Mouse (Mus musculus) gastrocnemius, adult 2 months (tissue): ENCODE results near the gene Tubg2. TPM values are rescaled to one million over a fixed set of nuclear protein-coding genes. Genes with fewer than 3 reads are reported as not detected.

Experiments used
- DNase-seq: peaks from one replicate; pipeline ENCODE4 v3.0.0; 2022
- H3K27ac ChIP-seq: fragments of 200-600 bp; 2 replicates; pipeline ENCODE4 v1.8.1; 2022; ENCODE audit warnings: mild to moderate bottlenecking
- H3K4me3 ChIP-seq: fragments of 200-600 bp; 2 replicates; pipeline ENCODE4 v1.8.1; 2022; ENCODE audit warnings: mild to moderate bottlenecking, moderate library complexity
- CTCF ChIP-seq: fragments of 200-600 bp; IDR thresholded peaks from 2 replicates; pipeline ENCODE4 v1.8.1; 2022; ENCODE audit warnings: antibody characterized with exemption, mild to moderate bottlenecking, moderate library complexity
- intact Hi-C: fragments of 180-260 bp; cut with DNase I; formaldehyde crosslinking; loops from one replicate; pipeline ENCODE4 v1.15.1; 2025
- total RNA-seq, 2 experiments: library from RNA; stranded (reverse); gene quantifications; 2 replicates each; pipeline ENCODE4 v1.2.3; 2021

The Tubg2 gene
- total RNA-seq, 2 experiments from 2014 or later = 2.4 to 3.6 TPM

DNA sequence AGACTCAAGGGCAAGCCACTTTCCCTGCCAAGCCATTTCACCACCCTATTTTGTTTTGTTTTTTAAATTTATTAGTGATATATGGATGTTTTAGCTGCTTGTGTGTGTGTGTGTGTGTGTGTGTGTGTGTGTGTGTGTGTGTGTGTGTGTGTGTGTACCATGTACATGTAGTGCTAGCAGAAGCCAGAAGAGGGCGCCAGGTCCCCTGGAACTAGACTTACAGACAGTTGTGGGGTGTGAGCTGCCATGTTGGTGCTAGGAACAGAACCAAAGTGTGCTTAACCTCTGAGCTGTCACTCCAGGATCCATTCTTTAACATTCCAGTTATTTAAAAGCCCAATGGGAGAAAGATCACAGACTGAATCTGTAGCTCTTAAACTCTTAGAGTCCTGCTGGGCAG lies 28.6 kb upstream of the Tubg2 start:
- peak; percentile 44 for DNase-seq
- TF ChIP-seq CTCF = peak; percentile 29; the same call in 1 of the 2 replicates
- intact Hi-C loops = no loop called here
- Histone ChIP-seq H3K27ac (0 out of 2 replicates have a peak overlapping the region, but pooled peaks have one; percentile 8), H3K4me3 (no peak overlapping the region)

DNA sequence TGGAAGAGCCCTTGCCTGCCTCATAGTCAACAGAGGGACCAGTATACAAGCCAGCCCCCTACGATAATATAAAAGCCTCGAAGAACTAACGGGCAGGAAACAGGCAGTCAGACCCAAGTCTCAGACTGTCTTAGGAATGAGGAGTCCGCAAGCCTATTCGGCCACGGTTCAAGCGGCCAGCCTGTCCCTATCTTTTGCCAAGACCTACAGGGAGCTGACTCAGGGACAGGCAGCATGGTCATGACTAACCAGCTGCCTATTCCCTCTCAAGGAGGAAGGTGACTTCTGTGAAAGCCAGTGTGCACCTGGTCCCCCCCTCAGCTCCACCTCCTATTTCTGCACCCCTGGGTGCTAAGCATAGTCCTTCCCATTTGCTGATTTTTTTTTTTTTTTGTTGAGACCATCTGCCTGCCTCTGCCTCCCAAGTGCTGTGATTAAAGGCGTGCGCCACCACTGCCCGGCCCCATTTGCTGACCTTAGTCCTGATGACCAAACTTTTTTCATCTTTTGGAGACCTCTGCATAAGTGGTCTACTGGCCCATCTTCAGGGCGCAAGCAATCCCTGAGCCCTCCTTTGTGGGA lies 26.6 kb upstream of the Tubg2 start:
- no peak for TF ChIP-seq CTCF
- Histone ChIP-seq H3K4me3 (peak overlapping the region; percentile 40), H3K27ac (peak overlapping the region; percentile 92)
- intact Hi-C loops = no loop called here
- peak; percentile 79 for DNase-seq

DNA sequence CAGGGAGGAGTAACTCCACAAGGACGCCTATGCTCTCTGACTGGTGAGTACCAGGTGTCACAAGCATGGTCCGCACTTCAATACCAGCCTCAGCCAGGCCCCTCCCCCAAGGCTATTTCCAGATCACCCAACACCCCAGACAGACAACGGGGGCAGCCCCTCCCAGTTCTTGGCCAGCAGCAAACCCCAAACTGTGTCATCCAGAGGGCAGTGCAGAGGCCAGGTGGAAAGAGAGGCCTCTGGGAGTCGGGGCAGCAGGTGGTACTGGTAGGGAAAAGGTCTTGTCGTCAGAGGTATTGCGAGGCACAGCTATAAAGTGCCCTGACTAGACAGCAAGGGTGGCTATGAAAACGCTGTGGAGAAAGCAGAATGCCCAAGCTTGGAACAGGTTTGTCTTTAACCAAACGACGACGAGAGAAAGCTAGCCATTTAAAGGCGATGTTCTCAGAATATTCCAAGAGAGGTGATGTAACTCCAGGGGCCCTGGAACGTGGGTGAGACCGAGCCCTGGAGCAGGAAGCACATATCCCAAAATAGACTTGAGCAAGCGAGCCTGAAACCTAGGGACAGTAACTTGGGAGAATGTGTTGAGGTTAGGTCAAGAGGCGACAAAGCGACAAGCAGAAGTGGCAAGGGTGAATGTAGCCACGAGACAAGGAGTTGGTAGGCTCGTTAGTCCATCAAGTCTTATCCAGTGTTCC lies 25.5 kb upstream of the Tubg2 start:
- intact Hi-C loops = loop anchor here (2.0 kb wide), 1 partner anchor 39 kb away; no protein-coding TSS in a partner anchor
- Histone ChIP-seq H3K4me3 (peak overlapping the region; percentile 41), H3K27ac (peak overlapping the region; percentile 92)
- DNase-seq = peak; percentile 93
- no peak for TF ChIP-seq CTCF

DNA sequence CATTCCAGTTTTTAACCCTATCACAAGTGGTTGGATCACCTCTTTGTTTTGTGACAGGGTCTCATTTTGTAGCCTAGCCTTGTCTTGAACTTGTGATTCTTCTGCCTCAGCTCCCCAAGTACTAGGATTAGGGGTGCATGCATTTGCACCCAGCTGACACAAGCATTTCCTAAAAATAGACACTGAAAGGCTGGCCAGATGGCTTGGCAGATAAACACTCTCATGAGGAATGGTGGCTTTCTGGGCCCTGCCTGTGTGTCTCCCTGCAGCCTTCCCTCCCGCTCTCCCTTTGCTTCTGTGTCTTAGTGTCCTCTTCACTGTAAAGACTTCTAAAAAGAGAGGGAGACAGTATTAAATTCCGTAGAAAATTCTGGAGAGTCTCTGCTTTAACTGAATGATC lies 24.5 kb upstream of the Tubg2 start:
- H3K27ac ChIP-seq = peak overlapping the region; percentile 92
- intact Hi-C loops = loop anchor here (2.0 kb wide), 1 partner anchor 38 kb away; no protein-coding TSS in a partner anchor
- no peak for TF ChIP-seq CTCF
- DNase-seq = peak; percentile 54
- no peak overlapping the region; the same call in 1 of the 2 replicates for H3K4me3 ChIP-seq

DNA sequence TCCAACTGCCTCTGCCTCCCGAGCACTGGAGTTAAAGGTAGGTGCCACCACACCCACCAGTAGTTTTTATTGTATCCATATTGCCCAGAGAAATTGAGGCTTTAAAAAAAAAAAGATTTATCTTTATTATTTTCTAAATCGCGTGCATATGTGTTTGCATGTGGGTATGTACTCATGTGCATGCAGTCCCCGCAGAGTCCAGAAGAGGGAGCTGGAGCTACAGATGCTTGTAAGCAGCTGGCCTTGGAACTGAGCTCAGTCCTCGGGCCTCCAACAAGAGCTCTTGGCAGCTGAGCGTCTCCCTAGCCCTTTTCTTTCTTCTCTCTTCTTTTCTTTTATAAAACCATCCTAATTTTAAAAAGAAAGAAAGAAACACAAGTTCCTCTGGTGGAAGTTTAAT lies 24.0 kb upstream of the Tubg2 start:
- Histone ChIP-seq H3K27ac (peak overlapping the region; percentile 92), H3K4me3 (no peak overlapping the region)
- peak; percentile 51 for DNase-seq
- peak; percentile 54 for TF ChIP-seq CTCF
- intact Hi-C loops = loop anchor here (2.0 kb wide), 1 partner anchor 37 kb away; no protein-coding TSS in a partner anchor

DNA sequence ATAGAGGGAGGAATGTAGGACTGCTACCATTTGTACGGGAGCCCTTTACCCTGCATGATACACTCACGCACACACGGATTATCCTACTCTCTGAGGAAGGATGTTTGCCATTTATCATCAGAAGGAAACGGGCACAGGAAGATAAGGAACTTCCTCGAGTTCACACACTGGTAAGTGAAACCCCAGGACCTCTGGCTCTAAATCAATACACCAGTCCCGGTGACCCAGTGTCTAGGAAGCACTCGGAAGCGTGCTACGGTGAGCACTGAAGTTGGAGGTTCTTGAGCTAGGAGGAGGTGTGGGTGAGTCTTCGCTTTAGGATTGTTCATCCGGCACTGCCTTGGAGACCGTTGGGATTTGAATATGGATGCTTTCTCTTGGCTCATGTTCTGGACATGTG lies 22.7 kb upstream of the Tubg2 start:
- DNase-seq = no peak
- no peak overlapping the region for H3K27ac ChIP-seq
- H3K4me3 ChIP-seq = no peak overlapping the region
- intact Hi-C loops = no loop called here
- TF ChIP-seq CTCF = no peak

DNA sequence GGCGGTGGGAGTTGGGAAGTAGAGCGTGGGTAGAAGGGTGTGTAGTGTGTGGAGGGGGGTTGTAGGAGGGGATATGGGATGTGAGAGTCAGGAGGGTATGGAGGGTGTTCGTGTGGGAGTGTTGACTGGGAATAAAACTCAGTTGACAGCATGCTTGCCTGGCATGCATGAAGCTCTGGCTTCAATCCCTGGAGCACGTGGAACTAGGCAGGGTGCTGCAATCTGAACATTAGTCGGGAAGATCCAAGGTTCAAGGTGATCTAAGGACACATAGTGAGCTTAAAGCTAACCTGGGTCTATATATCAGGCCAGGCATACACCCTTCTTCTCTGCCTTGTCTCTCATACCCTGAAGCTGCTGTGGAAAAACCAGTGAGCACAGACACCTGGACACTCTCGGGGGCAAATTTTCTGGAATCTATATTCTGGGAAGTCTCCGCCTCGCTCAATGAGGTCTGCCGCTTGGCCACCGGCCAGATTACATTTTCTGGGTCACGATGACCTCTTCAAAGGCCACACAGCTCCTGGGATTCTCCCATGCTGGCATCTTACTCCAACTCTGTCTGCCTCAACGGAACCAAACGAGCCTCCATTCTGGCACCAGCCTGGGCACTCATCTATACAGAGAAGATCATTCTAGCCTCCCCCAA lies 21.4 kb upstream of the Tubg2 start:
- TF ChIP-seq CTCF = no peak
- peak; percentile 30 for DNase-seq
- Histone ChIP-seq H3K27ac (peak overlapping the region; percentile 57), H3K4me3 (no peak overlapping the region)
- intact Hi-C loops = no loop called here

DNA sequence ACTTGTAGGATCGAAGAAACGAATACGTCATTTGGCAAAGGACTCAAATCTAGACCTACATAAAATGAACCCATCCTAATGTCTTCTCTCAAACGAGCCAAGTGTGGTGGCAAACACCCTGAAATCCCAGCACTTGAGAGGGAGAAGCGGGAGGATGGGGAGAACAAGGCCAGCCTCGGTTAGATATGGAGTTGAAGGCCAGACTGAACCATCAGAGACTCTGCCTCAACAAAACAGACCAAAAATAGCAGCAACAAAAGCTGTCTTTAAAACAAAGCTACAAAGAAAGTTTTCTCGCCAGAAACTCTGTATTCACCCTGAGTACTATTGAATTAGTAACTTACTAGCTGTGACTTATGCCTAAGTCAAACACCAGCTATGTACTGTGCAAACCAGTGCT lies 18.7 kb upstream of the Tubg2 start:
- no peak for TF ChIP-seq CTCF
- intact Hi-C loops = no loop called here
- DNase-seq = no peak
- Histone ChIP-seq H3K4me3 (no peak overlapping the region), H3K27ac (no peak overlapping the region)

DNA sequence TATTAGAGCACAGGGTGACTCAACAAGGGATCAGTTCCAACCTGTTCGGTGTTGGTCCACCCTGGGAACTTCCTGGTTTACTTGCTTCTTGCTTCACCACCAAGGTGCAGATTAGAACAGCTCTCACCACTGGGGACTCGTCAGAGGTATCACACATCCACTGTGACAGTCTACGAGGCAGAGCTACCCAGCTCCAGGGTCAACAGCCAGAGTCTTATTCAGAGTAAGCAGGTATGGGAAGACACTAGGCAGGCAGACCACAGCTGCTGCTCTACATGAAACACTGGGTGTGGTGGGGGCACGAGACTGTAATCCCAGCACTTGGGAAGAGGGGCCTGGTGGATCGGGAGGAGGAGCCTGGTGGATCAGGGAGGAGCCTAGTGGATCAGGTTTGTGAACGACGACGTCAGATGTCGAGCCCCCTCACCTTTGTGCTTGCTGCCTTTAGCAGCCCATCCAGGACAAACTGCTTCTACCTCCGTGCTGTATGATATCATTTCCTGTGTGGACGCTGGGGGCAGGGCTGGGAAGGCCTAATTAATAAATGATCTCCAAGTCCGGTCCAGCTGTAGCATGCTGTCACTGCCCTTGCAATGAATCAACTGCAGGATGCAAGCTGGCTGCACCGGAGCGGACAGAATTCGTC lies 17.0 kb upstream of the Tubg2 start:
- no peak for DNase-seq
- intact Hi-C loops = no loop called here
- Histone ChIP-seq H3K27ac (no peak overlapping the region), H3K4me3 (peak overlapping the region; percentile 47)
- no peak for TF ChIP-seq CTCF

DNA sequence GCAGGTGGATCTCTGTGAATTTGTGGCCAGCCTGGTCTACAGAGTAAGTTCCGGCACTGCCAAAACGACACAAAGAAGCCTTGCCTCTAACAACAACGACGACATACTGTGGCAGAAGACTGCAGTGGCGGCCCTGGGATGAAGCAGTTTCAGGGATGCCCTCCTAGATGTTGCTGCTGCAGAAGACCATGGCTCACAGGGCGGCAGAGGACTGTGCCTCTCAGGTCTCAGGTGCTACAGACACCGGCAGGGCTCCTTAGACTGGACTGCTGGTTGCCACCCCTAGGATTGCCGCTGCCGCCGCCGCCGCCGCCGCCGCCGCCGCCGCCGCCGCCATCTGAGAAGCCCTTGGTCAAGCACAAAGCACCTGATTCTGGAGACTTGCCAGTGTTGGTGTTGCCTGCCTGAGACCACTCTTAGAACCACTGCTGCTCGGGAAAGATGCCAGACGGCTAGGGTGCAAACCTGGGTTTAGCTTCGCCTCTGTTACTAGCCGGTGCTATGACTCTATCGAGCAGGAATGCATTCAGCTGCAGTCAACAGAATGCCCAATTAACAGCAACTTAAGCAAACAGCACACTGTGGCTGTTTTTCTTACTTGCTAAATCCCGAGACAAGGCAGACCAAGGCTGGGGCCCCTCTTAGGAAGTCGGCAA lies 15.4 kb upstream of the Tubg2 start:
- intact Hi-C loops = no loop called here
- TF ChIP-seq CTCF = no peak
- Histone ChIP-seq H3K4me3 (peak overlapping the region; percentile 65), H3K27ac (peak overlapping the region; percentile 58; the same call in 1 of the 2 replicates)
- DNase-seq = peak; percentile 41

DNA sequence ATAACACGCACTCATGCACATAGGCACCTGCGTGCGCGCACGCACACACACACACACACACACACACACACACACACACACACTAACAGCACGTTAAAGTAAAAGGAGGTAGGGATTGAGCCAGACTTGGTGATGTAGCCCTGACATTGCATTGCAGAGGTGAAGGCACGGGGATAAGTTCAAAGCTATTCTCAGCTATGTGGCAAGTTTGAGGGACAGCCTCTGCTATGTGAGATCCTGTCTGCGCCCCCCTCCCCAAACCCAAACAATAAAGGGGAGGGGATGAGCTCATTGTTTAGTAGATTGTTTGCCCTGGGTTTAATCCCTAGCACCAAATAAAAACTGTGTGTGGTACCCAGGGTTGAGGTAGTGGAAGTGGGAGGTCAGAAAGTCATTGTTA lies 14.6 kb upstream of the Tubg2 start:
- no peak for TF ChIP-seq CTCF
- intact Hi-C loops = no loop called here
- no peak for DNase-seq
- H3K4me3 ChIP-seq = no peak overlapping the region
- no peak overlapping the region for H3K27ac ChIP-seq

DNA sequence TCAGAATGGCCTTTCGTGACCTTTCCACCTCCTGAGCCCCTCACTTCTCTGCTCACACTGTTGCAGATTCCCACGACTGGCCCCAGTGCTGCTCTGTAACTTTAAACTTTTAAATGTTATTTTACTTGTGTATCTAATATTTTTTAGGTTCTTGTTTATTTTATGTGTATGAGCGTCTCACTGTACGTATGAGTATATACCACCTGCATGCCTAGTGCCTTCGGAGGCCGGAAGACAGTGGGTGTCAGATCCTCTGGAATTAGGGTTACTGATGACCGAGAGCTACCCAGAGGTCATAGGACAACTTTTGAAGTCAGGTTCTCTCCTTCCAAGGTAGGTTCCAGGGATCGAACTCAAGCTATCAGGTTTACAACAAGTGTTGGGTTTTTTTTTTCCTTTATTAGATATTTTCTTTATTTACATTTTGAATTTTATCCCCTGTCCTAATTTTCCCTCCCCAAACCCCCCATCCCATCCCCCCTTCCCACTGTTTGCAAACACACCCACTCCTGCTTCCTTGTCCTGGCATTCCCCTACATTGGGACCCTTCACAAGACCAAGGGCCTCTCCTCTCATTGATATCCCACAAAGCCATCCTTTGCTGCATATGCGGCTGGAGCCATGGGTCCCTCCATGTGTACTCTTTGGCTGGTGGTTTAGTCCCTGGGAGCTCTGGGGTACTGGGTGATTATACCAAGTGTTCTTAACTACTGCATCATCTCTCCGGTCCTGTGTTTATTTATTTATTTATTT lies 13.3 kb upstream of the Tubg2 start:
- no peak overlapping the region for H3K4me3 ChIP-seq
- no peak for DNase-seq
- intact Hi-C loops = no loop called here
- no peak overlapping the region for H3K27ac ChIP-seq
- no peak for TF ChIP-seq CTCF
